Mouse (Mus musculus) forebrain, embryonic 13.5 days (tissue): ENCODE measurements at regions not wholly inside any gene's neighbourhood (a gene's known extent, or its start where the extent isn't known, plus 50 kb on each side); places are given as distances from the start of the nearest gene placed in this dataset.

Experiments used
- ATAC-seq: fragments of 200-750 bp; cut with Nextera tagmentation; 2 replicates; pipeline ENCODE4 v1.8.0; 2017
- H3K27ac ChIP-seq: fragments of 300-500 bp; sonication (generic); 2 replicates; pipeline ENCODE4 v1.5.1; 2015; ENCODE audit warnings: inconsistent platforms, mild to moderate bottlenecking, moderate library complexity
- H3K27me3 ChIP-seq: fragments of 300-500 bp; sonication (generic); 2 replicates; pipeline ENCODE4 v1.6.1; 2015; ENCODE audit warnings: mild to moderate bottlenecking, inconsistent platforms
- H3K36me3 ChIP-seq: fragments of 300-500 bp; sonication (generic); 2 replicates; pipeline ENCODE4 v1.6.1; 2015; ENCODE audit warnings: mild to moderate bottlenecking, inconsistent platforms; ENCODE audit not compliant: poor library complexity, severe bottlenecking
- H3K4me1 ChIP-seq: fragments of 300-500 bp; sonication (generic); 2 replicates; pipeline ENCODE4 v1.6.1; 2015; ENCODE audit warnings: inconsistent platforms
- H3K4me2 ChIP-seq: fragments of 300-500 bp; sonication (generic); 2 replicates; pipeline ENCODE4 v1.6.1; 2015; ENCODE audit warnings: inconsistent platforms, mild to moderate bottlenecking, moderate library complexity
- H3K4me3 ChIP-seq: fragments of 300-500 bp; sonication (generic); 2 replicates; pipeline ENCODE4 v1.5.1; 2015; ENCODE audit warnings: mild to moderate bottlenecking, inconsistent platforms
- H3K9ac ChIP-seq: fragments of 300-500 bp; sonication (generic); 2 replicates; pipeline ENCODE4 v1.6.1; 2015; ENCODE audit warnings: mild to moderate bottlenecking, inconsistent platforms
- H3K9me3 ChIP-seq: fragments of 300-500 bp; sonication (generic); replicated peaks from 2 replicates; pipeline ENCODE4 v1.6.1; 2016; ENCODE audit warnings: inconsistent platforms
- WGBS: fragments of 180-500 bp; shearing (Covaris S2); methylation state at CpG from one replicate; pipeline ENCODE4 v1.1.7; 2015; 5-methylcytosine and 5-hydroxymethylcytosine counted together

DNA sequence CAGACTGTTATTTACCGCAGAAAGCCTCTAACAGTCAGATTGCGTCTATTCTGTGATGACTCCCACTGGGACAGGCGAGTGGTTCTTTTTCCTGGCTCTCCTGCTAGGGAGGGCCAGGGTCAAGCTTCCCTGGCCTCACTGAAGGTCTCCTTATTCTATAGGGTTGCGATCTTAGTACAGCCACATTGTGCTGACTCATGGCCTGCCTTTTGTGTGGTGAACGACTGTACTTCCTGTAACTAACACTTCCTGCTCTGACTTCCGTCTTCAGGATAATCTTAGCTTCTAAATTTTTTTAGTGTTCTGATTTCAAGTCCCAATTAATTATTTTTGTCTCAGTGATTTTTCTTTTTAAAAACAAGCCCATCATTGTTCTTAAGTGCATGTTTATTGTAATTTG is 203.4 kb upstream of the Tbc1d5 start:
- no peaks in the 10 kb centered on the region for H3K27me3 ChIP-seq
- H3K4me3 ChIP-seq: no peak overlapping the region
- WGBS: 83% methylated on average over 6 of the region's 6 CpGs

DNA sequence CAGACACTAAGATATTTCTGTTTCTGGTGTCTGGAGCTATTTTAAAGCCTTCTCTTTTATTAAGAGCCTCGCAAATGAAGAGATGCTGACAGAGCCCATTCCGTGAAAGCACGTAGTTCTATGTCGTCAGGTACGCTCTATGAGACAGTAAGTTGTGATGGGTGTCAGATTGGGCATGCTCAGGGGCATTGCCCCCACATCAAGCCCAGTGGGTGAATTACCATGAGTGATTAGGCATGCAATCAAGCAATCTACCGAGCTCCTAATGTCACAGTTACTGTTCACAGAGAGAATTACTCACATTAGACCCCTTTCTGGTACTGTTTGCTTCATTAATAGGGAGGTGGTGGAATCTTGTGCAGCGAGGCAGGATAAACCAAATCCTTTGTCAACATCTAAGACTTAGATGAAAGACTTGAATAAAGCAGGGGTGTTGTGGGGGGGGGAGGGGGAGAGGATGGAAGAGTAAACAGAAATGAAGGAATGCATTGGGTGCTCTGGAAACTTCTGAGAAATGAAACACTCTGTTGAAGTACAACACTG is 192.9 kb upstream of the Tbc1d5 start:
- H3K27me3 ChIP-seq: no peaks in the 10 kb centered on the region
- H3K4me1 ChIP-seq: peaks cover 16% of the 10 kb centered on the region
- ATAC-seq: peak; percentile 45; the same call in 1 of the 2 replicates
- no peak overlapping the region for H3K27ac ChIP-seq
- 0 out of 2 replicates have a peak overlapping the region, but pooled peaks have one; percentile 16 for H3K4me2 ChIP-seq
- no peak overlapping the region for H3K4me3 ChIP-seq
- 29% methylated on average over 7 of the region's 7 CpGs for WGBS
- no peaks in the 10 kb centered on the region for H3K9me3 ChIP-seq
- H3K9ac ChIP-seq: no peak overlapping the region
- no peaks in the 10 kb centered on the region for H3K36me3 ChIP-seq

More for the DNA sequence above, 203.4 kb upstream of the Tbc1d5 start:
- H3K9me3 ChIP-seq: no peaks in the 10 kb centered on the region
- no peak for ATAC-seq
- no peaks in the 10 kb centered on the region for H3K4me1 ChIP-seq
- no peak overlapping the region for H3K9ac ChIP-seq
- H3K36me3 ChIP-seq: no peaks in the 10 kb centered on the region
- H3K4me2 ChIP-seq: no peak overlapping the region
- H3K27ac ChIP-seq: no peak overlapping the region

DNA sequence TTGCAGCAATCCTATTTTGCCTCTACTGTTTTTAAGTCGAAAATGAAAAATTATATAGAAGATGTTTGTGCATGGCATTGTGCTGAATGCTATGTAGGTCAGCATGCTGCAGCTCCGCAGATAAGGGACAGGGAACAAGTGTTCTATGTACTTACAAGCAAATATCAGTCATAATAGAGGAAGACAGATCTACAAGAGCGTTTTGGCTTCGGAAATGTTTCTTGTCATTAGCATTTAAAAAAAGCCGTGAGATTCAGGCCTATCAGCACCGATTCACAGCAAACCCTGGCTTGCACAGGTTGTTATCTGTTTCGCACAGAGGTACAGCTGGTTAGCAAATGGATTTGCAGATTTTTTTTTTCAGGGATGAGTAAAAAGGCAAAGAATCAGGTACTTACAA is 191.8 kb upstream of the Tbc1d5 start:
- Histone ChIP-seq H3K4me3 (no peak overlapping the region), H3K36me3 (no peaks in the 10 kb centered on the region), H3K4me1 (peaks cover 16% of the 10 kb centered on the region), H3K27me3 (no peaks in the 10 kb centered on the region), H3K9ac (no peak overlapping the region), H3K4me2 (no peak overlapping the region), H3K9me3 (no peaks in the 10 kb centered on the region), H3K27ac (no peak overlapping the region)
- WGBS: 69% methylated on average over 7 of the region's 7 CpGs
- ATAC-seq: no peak

DNA sequence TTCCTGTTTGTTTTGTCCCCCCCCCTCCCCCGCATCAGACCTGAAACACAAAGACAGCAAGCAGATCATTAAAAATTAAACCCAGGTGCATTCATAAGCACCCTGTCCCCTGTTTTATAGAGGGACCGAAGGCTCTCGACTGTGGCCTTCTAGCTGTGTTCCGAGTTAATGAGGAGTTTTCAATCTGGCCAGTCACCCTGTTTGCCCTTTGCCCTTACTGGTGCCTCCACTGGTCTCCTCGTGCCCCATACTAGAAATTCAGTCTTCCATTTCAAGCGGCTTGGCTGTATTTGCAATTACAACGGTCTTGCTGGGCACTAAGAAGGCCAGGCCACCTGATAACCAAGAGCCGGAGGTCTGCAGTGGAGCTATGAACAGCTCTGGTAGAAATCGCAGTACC is 190.9 kb upstream of the Tbc1d5 start:
- Histone ChIP-seq H3K4me3 (no peak overlapping the region), H3K4me1 (peaks cover 16% of the 10 kb centered on the region), H3K4me2 (no peak overlapping the region), H3K9ac (no peak overlapping the region), H3K36me3 (no peaks in the 10 kb centered on the region), H3K27ac (no peak overlapping the region), H3K27me3 (no peaks in the 10 kb centered on the region), H3K9me3 (no peaks in the 10 kb centered on the region)
- ATAC-seq: no peak
- WGBS: 54% methylated on average over 9 of the region's 9 CpGs

DNA sequence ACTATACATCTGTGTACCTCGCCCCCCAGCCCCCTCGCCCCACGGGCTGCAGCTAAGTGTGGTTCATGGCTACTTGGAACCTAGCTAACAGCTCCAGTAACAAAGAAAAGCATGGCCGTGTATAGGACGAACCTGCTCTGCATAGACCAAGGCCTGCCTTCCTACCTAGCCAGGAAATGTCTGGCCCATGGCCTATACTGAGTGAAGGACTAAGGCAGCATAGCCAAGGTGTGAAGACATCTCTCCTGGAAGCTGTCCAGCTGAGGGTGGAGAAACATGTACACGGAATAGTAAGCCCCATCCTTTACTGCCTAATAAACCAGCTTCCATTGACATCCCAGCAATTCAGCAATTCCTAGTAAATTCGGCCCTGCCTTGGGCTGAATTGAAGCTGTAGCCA is 183.6 kb upstream of the Tbc1d5 start:
- ATAC-seq: no peak
- no peaks in the 10 kb centered on the region for H3K36me3 ChIP-seq
- H3K4me1 ChIP-seq: peaks cover 10% of the 10 kb centered on the region
- no peak overlapping the region for H3K27ac ChIP-seq
- no peak overlapping the region for H3K4me2 ChIP-seq
- H3K4me3 ChIP-seq: no peak overlapping the region
- no peak overlapping the region for H3K9ac ChIP-seq
- no peaks in the 10 kb centered on the region for H3K27me3 ChIP-seq
- H3K9me3 ChIP-seq: no peaks in the 10 kb centered on the region
- 94% methylated on average over 7 of the region's 7 CpGs for WGBS

DNA sequence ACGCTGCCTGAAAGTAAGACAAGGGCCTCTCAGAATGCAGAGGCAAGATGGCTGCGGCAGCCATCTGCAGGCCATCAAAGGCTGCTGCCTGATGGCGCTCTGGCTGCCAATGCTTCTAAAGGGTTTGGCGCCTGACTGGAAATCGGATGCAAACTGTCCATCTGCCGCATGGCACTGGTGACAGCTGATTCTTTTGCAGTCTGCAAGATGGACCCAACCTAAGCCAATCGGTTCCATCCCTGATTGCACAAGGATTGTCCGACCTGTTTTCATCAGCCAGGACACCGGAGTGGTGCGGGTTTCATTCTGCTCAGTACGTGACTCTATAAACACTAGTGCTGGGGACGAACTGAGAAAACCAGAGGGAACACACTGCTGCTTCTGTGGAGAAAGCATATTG is 183.1 kb upstream of the Tbc1d5 start:
- Histone ChIP-seq H3K9me3 (no peaks in the 10 kb centered on the region), H3K27me3 (no peaks in the 10 kb centered on the region), H3K4me3 (no peak overlapping the region), H3K36me3 (no peaks in the 10 kb centered on the region), H3K4me1 (peaks cover 10% of the 10 kb centered on the region), H3K4me2 (no peak overlapping the region), H3K9ac (no peak overlapping the region), H3K27ac (no peak overlapping the region)
- 94% methylated on average over 12 of the region's 12 CpGs for WGBS
- ATAC-seq: peak; percentile 36; the same call in 1 of the 2 replicates

DNA sequence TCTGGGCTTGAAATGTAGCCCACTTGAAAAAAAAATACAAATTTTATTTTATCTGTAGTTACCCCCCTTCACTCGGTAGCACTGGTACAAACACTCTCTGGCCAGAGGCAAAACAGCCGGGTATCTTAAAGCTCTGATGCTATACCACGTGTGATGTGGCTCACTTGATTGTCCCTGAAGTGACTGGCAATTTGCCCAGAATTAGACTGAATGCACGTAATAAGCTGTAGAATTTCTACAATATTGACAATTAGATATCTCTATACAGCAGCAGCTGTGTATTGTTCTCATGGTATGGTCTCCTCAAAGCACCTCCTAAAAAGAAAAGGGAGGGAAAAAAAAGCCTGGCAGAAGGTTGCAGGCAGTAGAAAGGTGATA is 179.2 kb upstream of the Tbc1d5 start:
- Histone ChIP-seq H3K4me1 (peaks cover 10% of the 10 kb centered on the region), H3K27ac (no peak overlapping the region), H3K4me3 (no peak overlapping the region), H3K36me3 (no peaks in the 10 kb centered on the region), H3K9ac (no peak overlapping the region), H3K27me3 (no peaks in the 10 kb centered on the region), H3K9me3 (no peaks in the 10 kb centered on the region), H3K4me2 (no peak overlapping the region)
- WGBS: 7% methylated on average over 4 of the region's 4 CpGs
- ATAC-seq: peak; percentile 79

DNA sequence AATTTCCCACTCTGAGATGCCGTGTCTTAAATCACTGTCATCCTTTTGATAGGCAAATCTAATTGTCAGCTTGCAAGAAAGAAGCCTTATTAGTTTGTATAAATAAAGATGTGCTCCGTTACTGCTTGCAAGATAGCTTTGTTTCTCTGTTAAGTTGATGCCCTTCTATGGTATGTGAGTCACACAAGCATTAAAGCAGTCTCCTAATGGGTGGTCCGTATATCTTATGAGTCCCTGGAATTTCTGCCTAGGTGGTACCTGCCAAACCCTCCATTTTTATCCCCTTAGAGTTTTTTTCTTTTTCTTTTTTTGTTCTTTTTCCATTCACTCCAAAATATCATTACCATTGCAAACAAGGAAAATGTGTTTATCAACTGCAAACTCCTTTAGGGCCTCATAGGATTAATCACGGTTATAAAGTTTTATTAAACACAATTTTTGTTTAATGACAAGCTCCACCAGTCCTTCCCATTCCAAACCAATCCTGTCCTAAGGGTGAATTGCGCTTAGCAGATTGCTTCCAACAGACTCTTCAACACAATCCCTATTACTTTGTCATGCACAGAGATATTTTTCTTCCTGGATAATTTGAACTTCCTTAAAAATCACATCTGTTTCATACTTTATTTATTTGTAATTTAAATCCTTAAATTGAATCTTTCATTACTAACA is 178.7 kb upstream of the Tbc1d5 start:
- no peak overlapping the region for H3K9ac ChIP-seq
- H3K4me1 ChIP-seq: peaks cover 10% of the 10 kb centered on the region
- H3K4me2 ChIP-seq: no peak overlapping the region
- no peak overlapping the region for H3K4me3 ChIP-seq
- H3K27ac ChIP-seq: no peak overlapping the region
- 53% methylated on average over 5 of the region's 5 CpGs for WGBS
- no peaks in the 10 kb centered on the region for H3K36me3 ChIP-seq
- no peaks in the 10 kb centered on the region for H3K27me3 ChIP-seq
- ATAC-seq: no peak
- H3K9me3 ChIP-seq: no peaks in the 10 kb centered on the region

DNA sequence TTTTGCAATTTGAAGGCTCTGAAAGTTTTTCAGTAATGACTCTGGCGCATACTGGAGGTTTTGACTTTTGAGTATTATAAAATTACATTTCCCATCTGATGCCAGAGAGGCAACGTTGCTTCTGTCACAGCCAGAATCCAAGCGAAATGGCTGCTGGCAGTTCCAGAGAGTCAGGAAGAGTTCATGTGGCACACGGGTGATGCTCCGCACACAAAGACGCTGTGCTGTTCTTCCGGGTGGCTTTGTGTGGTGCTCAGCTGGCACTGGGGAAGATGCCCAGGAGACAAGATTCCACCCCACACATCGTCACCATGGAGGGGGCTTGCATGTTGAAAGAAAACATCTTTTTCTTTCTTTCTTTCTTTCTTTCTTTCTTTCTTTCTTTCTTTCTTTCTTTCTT is 177.3 kb upstream of the Tbc1d5 start:
- H3K4me3 ChIP-seq: no peak overlapping the region
- H3K9me3 ChIP-seq: no peaks in the 10 kb centered on the region
- ATAC-seq: no peak
- peaks cover 10% of the 10 kb centered on the region for H3K4me1 ChIP-seq
- no peaks in the 10 kb centered on the region for H3K36me3 ChIP-seq
- H3K9ac ChIP-seq: no peak overlapping the region
- WGBS: 84% methylated on average over 8 of the region's 8 CpGs
- H3K27ac ChIP-seq: no peak overlapping the region
- H3K4me2 ChIP-seq: no peak overlapping the region
- no peaks in the 10 kb centered on the region for H3K27me3 ChIP-seq

DNA sequence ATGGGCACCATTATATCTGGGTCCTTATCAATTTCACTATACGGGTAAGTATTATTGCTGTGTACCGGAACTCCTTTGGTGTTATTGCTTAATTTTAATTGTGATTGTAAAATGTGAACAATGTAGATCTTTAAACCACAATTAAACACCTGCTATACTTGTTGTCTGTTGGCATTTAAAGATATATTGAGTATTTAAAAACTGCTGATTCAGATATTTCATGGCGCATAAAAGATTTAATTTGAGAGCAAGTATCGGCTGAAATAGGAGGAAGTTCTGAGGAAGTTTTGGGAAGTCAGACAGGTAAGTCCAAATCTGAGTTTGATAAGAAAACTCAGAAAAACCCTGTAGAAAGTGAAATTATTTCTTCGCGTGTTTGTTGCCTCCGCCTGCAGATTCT is 142.7 kb upstream of the Tbc1d5 start:
- no peak overlapping the region for H3K4me2 ChIP-seq
- H3K27me3 ChIP-seq: no peaks in the 10 kb centered on the region
- ATAC-seq: no peak
- H3K9ac ChIP-seq: no peak overlapping the region
- H3K9me3 ChIP-seq: no peaks in the 10 kb centered on the region
- H3K36me3 ChIP-seq: no peaks in the 10 kb centered on the region
- WGBS: 74% methylated on average over 7 of the region's 7 CpGs
- no peak overlapping the region for H3K27ac ChIP-seq
- H3K4me1 ChIP-seq: 0 out of 2 replicates have a peak, but pooled peaks cover 8% of the 10 kb centered on the region
- H3K4me3 ChIP-seq: no peak overlapping the region

DNA sequence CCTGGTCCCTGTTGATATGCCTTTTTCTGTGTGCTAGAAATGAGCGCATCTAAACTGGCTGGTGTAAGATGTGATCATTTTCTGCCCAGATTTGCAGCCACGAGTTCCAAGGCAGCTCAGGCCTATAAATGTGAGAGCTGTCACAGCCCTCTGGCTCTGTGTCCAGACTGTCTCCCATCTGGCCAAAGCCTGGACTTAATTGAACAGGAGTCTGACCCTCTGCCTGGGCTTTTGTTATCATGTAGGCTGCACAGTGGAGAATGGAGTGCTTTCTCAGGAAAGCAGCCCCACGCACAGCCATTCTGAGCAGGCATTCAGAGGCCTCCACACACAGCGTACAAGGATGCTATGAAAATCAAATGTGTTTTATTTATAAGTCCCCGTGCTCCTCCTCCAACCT is 141.9 kb upstream of the Tbc1d5 start:
- ATAC-seq: peak; percentile 51
- Histone ChIP-seq H3K4me1 (0 out of 2 replicates have a peak, but pooled peaks cover 8% of the 10 kb centered on the region), H3K27ac (no peak overlapping the region), H3K4me3 (no peak overlapping the region), H3K27me3 (no peaks in the 10 kb centered on the region), H3K36me3 (no peaks in the 10 kb centered on the region), H3K4me2 (no peak overlapping the region), H3K9me3 (no peaks in the 10 kb centered on the region), H3K9ac (no peak overlapping the region)
- WGBS: 67% methylated on average over 5 of the region's 5 CpGs

DNA sequence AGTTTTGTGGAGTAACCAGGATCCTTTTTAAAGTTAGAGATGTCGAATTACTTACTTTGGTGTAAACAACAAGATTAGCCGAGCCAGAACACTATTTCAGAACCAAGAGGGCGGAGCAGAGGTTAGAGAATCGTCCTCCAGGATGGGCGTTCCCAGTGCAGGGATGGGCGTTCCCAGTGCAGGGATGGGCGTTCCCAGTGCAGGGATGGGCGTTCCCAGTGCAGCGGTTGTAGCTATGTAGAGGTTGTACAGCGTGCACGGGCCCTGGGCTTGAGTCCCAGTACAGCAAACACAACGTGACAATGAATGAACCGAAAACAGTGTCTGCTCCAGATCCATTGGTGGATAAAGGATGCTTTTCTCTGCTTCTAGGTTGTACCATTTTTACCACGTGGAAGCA is 125.8 kb upstream of the Tbc1d5 start:
- Histone ChIP-seq H3K9ac (no peak overlapping the region), H3K27me3 (no peaks in the 10 kb centered on the region), H3K4me1 (no peaks in the 10 kb centered on the region), H3K9me3 (no peaks in the 10 kb centered on the region), H3K27ac (no peak overlapping the region), H3K36me3 (no peaks in the 10 kb centered on the region), H3K4me3 (no peak overlapping the region), H3K4me2 (no peak overlapping the region)
- 63% methylated on average over 14 of the region's 14 CpGs for WGBS
- ATAC-seq: no peak

DNA sequence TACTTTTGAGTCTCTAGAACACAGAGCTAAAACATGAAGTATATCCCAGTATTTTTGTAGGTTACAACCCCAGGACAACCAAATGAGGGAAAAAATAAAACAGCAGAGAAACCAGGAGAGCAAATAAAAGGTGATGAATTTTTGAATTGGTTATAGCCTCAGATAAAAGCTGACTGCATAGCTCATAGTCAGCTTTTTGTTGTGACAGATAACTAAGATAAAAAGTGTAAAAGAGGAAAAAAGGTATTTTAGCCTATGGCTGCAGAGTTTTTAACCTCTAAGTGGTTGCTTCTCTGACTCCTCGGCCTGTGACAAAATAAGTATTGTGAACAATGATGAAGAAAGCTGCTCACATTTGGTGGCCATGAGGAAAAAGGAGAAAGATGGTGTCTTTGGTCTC is 111.6 kb upstream of the Tbc1d5 start:
- WGBS: 97% methylated on average over 1 of the region's 1 CpGs
- no peak overlapping the region for H3K9ac ChIP-seq
- no peak overlapping the region for H3K4me3 ChIP-seq
- no peaks in the 10 kb centered on the region for H3K9me3 ChIP-seq
- H3K27ac ChIP-seq: no peak overlapping the region
- ATAC-seq: no peak
- H3K4me2 ChIP-seq: no peak overlapping the region
- H3K4me1 ChIP-seq: no peaks in the 10 kb centered on the region
- no peaks in the 10 kb centered on the region for H3K36me3 ChIP-seq
- H3K27me3 ChIP-seq: no peaks in the 10 kb centered on the region
